Mouse (Mus musculus): ENCODE data around the gene Sergef.

GRCm38 (mm10) chr7:46459605-46460245 is 179.9 kb downstream of the Sergef start:
- TF ChIP-seq CTCF (IDR thresholded peaks at IDR 0.05; ENCODE audit: low read depth) (no peak), EP300 (IDR thresholded peaks at IDR 0.05; ENCODE audit: low read depth) (no peak)

All from liver, embryonic 14.5 days (tissue).